Mouse (Mus musculus): ENCODE data around the gene Bloc1s3. TPM values are rescaled to one million over a fixed set of nuclear protein-coding genes. Genes with fewer than 3 reads are reported as not detected.
A peak's percentile ranks its signal among the peaks of the same experiment; 100 is the strongest.

Bloc1s3 gene
- polyA plus RNA-seq, 1 experiment from 2014 or later = 2.6 TPM

DNA sequence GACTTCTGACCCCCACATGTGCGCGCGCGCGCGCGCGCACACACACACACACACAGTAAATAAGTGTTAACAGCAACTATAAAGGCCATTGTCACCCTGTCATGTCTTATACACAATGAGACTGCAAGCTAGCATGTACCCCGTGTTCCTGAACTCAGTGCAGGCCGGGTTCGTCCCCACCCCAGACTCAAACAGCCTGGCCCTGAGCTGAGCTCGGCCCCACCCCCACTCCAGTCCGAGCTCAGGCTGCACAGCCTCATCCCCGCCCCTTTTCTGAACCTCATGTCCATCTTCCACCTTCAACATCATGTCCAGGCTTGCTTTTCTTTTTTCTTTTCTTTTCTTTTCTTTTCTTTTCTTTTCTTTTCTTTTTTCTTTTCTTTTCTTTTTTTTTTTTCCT, 37.9 kb downstream of the Bloc1s3 start:
- Histone ChIP-seq H3K27ac (no peak overlapping the region), H3K36me3 (no peaks in the 10 kb centered on the region), H3K27me3 (peaks cover 70% of the 10 kb centered on the region), H3K4me1 (peaks cover 27% of the 10 kb centered on the region), H3K9me3 (replicated peaks) (no peaks in the 10 kb centered on the region), H3K4me3 (replicated peaks) (no peak overlapping the region), H3K9ac (no peak overlapping the region), H3K4me2 (no peak overlapping the region)
- 28% methylated on average over 14 of the region's 14 CpGs for WGBS
- ATAC-seq (replicated peaks; ENCODE audit: low FRiP score) = no peak

- H3K27me3 ChIP-seq = peaks cover 69% of the 10 kb centered on the region
- H3K4me1 ChIP-seq = peaks cover 30% of the 10 kb centered on the region
- H3K36me3 ChIP-seq = no peaks in the 10 kb centered on the region
- ATAC-seq (replicated peaks; ENCODE audit: low FRiP score) = no peak
- no peak overlapping the region for H3K4me2 ChIP-seq
- H3K9ac ChIP-seq = no peak overlapping the region
- 33% methylated on average over 23 of the region's 23 CpGs for WGBS
- H3K9me3 ChIP-seq (replicated peaks) = no peaks in the 10 kb centered on the region
- no peak overlapping the region for H3K27ac ChIP-seq
- peak overlapping the region; percentile 9; the same call in 1 of the 2 replicates for H3K4me3 ChIP-seq (replicated peaks)
Measured at GRCm38 (mm10) chr7:19469404-19469803, 38.8 kb downstream of the Bloc1s3 start.

- WGBS = 74% methylated on average over 12 of the region's 12 CpGs
- no peak overlapping the region for H3K4me3 ChIP-seq (replicated peaks)
- peaks cover 64% of the 10 kb centered on the region for H3K27me3 ChIP-seq
Measured at GRCm38 (mm10) chr7:19468279-19468678, 39.9 kb downstream of the Bloc1s3 start.

GRCm38 (mm10) chr7:19467638-19468037, 40.5 kb downstream of the Bloc1s3 start:
- no peak overlapping the region for H3K4me3 ChIP-seq (replicated peaks)
- 34% methylated on average over 6 of the region's 6 CpGs for WGBS
- no peaks in the 10 kb centered on the region for H3K36me3 ChIP-seq
- no peak overlapping the region for H3K27ac ChIP-seq
- H3K27me3 ChIP-seq = peaks cover 58% of the 10 kb centered on the region
- no peak overlapping the region for H3K9ac ChIP-seq
- no peak for ATAC-seq (replicated peaks; ENCODE audit: low FRiP score)
- H3K4me2 ChIP-seq = no peak overlapping the region
- no peaks in the 10 kb centered on the region for H3K9me3 ChIP-seq (replicated peaks)
- H3K4me1 ChIP-seq = peaks cover 31% of the 10 kb centered on the region

More at GRCm38 (mm10) chr7:19468279-19468678, 39.9 kb downstream of the Bloc1s3 start:
- Histone ChIP-seq H3K4me1 (peaks cover 28% of the 10 kb centered on the region), H3K36me3 (no peaks in the 10 kb centered on the region), H3K9me3 (replicated peaks) (no peaks in the 10 kb centered on the region), H3K9ac (no peak overlapping the region), H3K4me2 (no peak overlapping the region), H3K27ac (no peak overlapping the region)
- no peak for ATAC-seq (replicated peaks; ENCODE audit: low FRiP score)

DNA sequence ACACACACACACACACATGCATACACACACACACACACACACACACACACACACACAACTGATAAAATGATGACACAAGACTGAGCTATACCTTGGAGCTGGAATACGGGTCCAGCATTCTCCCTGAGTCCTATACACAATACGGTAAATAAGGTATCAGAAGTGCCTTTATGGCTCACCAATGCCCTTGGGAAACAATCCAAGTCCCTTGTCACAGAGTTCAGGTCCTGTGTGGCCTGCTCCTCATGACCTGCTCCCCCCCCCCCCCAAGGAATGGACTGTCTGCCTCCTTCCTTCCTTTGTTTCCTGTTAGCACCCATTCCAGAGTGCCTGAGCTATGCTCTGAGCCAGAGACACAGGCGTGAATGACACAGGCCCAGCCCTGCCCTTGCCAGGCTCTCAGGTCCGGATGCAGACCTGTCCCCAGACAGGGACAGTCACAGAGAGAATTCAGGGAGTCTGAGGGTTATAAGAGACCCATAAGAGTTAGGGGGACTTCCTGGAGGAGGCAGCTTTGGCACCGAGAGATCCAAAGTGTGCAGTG, 41.5 kb downstream of the Bloc1s3 start:
- H3K27ac ChIP-seq = 0 out of 2 replicates have a peak overlapping the region, but pooled peaks have one; percentile 10
- ATAC-seq (replicated peaks; ENCODE audit: low FRiP score) = no peak

DNA sequence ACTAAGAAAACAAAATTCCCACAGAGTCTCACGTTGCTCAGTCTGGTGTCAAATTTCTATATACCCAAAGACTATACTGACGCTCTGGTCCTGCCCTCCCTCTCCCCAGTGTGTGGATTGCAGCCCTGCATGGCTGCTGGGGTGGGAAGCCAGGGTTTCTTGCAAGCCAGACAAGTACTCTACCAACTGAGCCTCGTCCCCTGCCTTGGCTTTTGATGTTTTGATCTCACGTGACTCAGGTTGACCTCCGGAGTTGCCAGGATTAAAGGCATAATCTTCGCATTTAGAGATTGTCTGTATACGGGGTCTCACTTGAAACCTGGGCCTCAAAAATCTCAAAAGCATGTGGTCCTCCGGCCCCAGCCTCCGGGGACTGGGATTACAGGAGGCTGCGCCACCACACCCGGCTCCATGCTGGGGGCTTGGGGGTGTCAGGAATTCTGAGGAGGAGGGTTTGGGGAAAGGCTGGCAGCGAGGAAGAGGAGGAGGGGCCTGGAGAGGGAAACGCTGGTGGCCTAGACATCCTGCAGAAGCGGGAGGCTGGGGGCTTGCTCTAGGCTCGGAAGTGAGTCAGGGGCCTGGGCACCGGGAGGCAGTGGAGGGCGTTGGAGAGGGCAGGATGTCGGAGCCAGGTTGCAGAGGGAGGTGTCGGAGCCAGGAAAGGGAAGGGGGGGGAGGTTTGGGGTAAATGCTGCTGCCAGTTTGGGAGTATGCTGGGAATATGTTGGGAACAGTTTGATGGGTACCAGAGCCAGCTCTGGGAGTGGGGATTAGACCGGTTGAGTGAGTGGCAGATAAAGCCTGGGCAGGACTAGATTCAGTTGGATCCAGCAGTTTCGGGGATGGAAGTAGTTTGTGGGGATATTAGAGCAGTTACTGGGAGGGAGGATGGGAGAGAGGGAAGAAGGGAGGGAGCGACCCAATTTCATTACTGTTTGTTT, 43.5 kb downstream of the Bloc1s3 start:
- Histone ChIP-seq H3K36me3 (no peaks in the 10 kb centered on the region), H3K4me1 (peaks cover 22% of the 10 kb centered on the region), H3K27me3 (peaks cover 30% of the 10 kb centered on the region), H3K27ac (peak overlapping the region; percentile 15), H3K9me3 (replicated peaks) (no peaks in the 10 kb centered on the region), H3K9ac (peak overlapping the region; percentile 19; the same call in 1 of the 2 replicates), H3K4me2 (peak overlapping the region; percentile 46), H3K4me3 (replicated peaks) (peak overlapping the region; percentile 22)
- 9% methylated on average over 22 of the region's 22 CpGs for WGBS
- no peak for ATAC-seq (replicated peaks; ENCODE audit: low FRiP score)

More for the DNA sequence above, 41.5 kb downstream of the Bloc1s3 start:
- peaks cover 48% of the 10 kb centered on the region for H3K27me3 ChIP-seq
- no peaks in the 10 kb centered on the region for H3K9me3 ChIP-seq (replicated peaks)
- no peak overlapping the region for H3K4me3 ChIP-seq (replicated peaks)
- peaks cover 28% of the 10 kb centered on the region for H3K4me1 ChIP-seq
- no peak overlapping the region for H3K9ac ChIP-seq
- H3K4me2 ChIP-seq = no peak overlapping the region
- WGBS = 73% methylated on average over 5 of the region's 5 CpGs
- no peaks in the 10 kb centered on the region for H3K36me3 ChIP-seq

DNA sequence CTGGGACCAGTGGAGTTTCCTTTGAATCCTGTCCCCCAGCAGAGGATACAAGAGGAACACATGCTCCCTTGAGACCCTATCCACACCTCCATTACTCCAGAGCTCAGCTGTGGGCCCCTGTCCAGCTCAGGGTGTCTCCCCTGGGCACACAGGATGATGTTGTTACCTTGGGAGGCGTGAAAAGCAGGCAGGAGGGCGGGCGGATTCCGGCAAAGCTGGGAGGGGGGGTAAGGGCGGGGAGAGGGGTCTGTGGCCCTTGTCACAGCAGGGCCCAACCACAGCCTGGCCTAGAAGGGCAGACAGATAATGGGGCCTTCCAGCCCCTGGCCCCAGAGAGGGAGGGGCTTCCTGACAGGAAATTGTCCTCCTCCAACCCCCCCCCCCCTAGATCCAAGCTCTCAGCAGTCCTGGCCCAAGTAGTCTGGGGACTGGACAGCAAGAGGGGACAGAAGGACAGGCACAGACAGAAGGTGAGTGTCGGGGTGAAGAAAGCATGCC, 45.2 kb downstream of the Bloc1s3 start, which contains the start of gene Exoc3l2:
Gene Exoc3l2 (plus strand): TSS at position 448 of the 498 bp plus-strand sequence.
- peak within 1 kb of the TSS; percentile 29 for H3K4me3 ChIP-seq (replicated peaks)
- WGBS = 38% methylated on average over 6 of the region's 6 CpGs

DNA sequence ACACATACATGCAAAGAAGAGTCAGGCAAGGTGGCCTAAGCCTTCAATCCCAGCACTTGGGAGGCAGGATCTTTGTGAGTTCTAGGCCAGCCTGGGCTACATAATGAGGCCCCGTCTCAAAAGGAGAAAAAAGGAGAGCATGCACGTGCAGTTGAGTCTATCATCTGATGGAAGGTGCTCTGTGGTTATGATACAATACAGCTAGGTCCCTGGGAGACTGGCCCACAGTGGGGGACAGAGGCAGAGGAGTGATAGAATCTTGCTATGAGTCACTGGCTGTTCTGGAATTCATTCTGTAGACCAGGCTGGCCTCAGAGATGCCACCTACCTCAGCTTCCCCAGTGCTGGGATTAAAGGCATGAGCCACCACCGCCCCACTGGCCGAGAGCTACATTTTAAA, 45.7 kb downstream of the Bloc1s3 start:
- Histone ChIP-seq H3K27ac (no peak overlapping the region), H3K36me3 (no peaks in the 10 kb centered on the region), H3K9ac (no peak overlapping the region)

More for the DNA sequence above, 45.2 kb downstream of the Bloc1s3 start, which contains the start of gene Exoc3l2:
- ATAC-seq (replicated peaks; ENCODE audit: low FRiP score) = no peak
- peak within 1 kb of the TSS; percentile 46 for H3K4me2 ChIP-seq
- no peaks in the 10 kb centered on the region for H3K36me3 ChIP-seq
- no peak within 1 kb of the TSS for H3K9ac ChIP-seq
- peaks cover 16% of the 10 kb centered on the region for H3K27me3 ChIP-seq
- no peaks in the 10 kb centered on the region for H3K9me3 ChIP-seq (replicated peaks)
- peaks cover 22% of the 10 kb centered on the region for H3K4me1 ChIP-seq
- H3K27ac ChIP-seq = peak within 1 kb of the TSS; percentile 27; the same call in 1 of the 2 replicates

GRCm38 (mm10) chr7:19461488-19461887, 46.7 kb downstream of the Bloc1s3 start:
- peak overlapping the region; percentile 35; the same call in 1 of the 2 replicates for H3K4me2 ChIP-seq
- 8% methylated on average over 6 of the region's 6 CpGs for WGBS

More for the DNA sequence above, 45.7 kb downstream of the Bloc1s3 start:
- Histone ChIP-seq H3K4me1 (peaks cover 26% of the 10 kb centered on the region), H3K4me2 (0 out of 2 replicates have a peak overlapping the region, but pooled peaks have one; percentile 46), H3K27me3 (peaks cover 11% of the 10 kb centered on the region), H3K9me3 (replicated peaks) (no peaks in the 10 kb centered on the region), H3K4me3 (replicated peaks) (no peak overlapping the region)
- WGBS = 49% methylated on average over 4 of the region's 4 CpGs
- no peak for ATAC-seq (replicated peaks; ENCODE audit: low FRiP score)

GRCm38 (mm10) chr7:19460500-19460899, 47.7 kb downstream of the Bloc1s3 start:
- H3K4me2 ChIP-seq = no peak overlapping the region
- H3K9me3 ChIP-seq (replicated peaks) = no peaks in the 10 kb centered on the region
- peaks cover 43% of the 10 kb centered on the region for H3K4me1 ChIP-seq
- 83% methylated on average over 1 of the region's 1 CpGs for WGBS
- H3K27ac ChIP-seq = no peak overlapping the region
- ATAC-seq (replicated peaks; ENCODE audit: low FRiP score) = no peak
- no peak overlapping the region for H3K4me3 ChIP-seq (replicated peaks)
- H3K36me3 ChIP-seq = no peaks in the 10 kb centered on the region
- no peak overlapping the region for H3K9ac ChIP-seq
- 0 out of 2 replicates have a peak, but pooled peaks cover 5% of the 10 kb centered on the region for H3K27me3 ChIP-seq

More at GRCm38 (mm10) chr7:19461488-19461887, 46.7 kb downstream of the Bloc1s3 start:
- Histone ChIP-seq H3K27ac (no peak overlapping the region), H3K4me1 (peaks cover 36% of the 10 kb centered on the region), H3K9ac (no peak overlapping the region), H3K27me3 (peaks cover 10% of the 10 kb centered on the region; the same call in 1 of the 2 replicates), H3K4me3 (replicated peaks) (no peak overlapping the region), H3K36me3 (no peaks in the 10 kb centered on the region), H3K9me3 (replicated peaks) (no peaks in the 10 kb centered on the region)
- ATAC-seq (replicated peaks; ENCODE audit: low FRiP score) = no peak

DNA sequence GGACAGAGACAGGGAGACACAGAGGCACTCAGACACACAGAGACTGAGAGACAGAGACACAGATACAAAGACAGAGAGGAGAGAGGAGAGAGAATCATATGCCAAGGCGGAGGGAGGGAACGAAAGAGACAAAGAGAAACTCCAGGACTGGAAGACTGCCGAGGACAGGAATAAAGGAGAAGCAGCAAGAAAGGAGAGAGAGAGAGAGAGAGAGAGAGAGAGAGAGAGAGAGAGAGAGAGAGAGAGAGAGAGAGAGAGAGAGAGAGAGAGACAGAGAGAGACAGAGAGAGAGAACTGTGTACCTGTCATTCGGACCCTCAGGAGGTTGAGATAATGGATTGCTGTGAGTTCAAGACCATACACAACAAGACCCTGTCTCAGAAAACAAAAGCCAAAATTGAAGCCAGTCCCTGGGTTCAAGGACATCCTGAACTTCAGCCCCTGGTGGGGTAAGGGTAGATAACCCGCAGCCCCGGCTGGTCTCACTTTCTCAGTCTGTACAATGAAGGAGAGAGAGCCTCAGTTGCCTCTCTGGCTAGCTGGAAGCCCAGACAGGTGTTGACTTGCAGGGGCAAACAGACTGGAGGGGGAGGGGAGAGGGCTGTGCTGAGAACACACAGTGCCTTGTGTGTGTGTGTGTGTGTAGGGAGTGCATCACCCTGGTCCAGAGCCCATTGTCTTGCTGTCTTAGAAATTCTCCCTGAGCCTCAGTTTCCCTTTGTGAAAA, 48.9 kb downstream of the Bloc1s3 start:
- Histone ChIP-seq H3K36me3 (no peaks in the 10 kb centered on the region), H3K27me3 (no peaks in the 10 kb centered on the region), H3K4me1 (peaks cover 36% of the 10 kb centered on the region), H3K4me2 (peak overlapping the region; percentile 94), H3K27ac (peak overlapping the region; percentile 83), H3K9me3 (replicated peaks) (no peaks in the 10 kb centered on the region), H3K9ac (peak overlapping the region; percentile 95), H3K4me3 (replicated peaks) (peak overlapping the region; percentile 84)
- no peak for ATAC-seq (replicated peaks; ENCODE audit: low FRiP score)
- WGBS = 19% methylated on average over 6 of the region's 6 CpGs

All from kidney, embryonic 15.5 days (tissue).